Mouse (Mus musculus) lung, postnatal 0 days (tissue): Measurements from ENCODE around the gene Cyp2d11. TPM values are rescaled to one million over a fixed set of nuclear protein-coding genes. Genes with fewer than 3 reads are reported as not detected.
"Not testable (repeated sequence)": the region's sequence is repeated elsewhere in the genome, so short reads cannot be mapped to it uniquely, and the experiment has no call there.

Source experiments
- ATAC-seq: fragments of 200-750 bp; cut with Nextera tagmentation; 2 replicates; pipeline ENCODE4 v1.8.0; 2017; ENCODE audit warnings: moderate library complexity
- DNase-seq: peaks from one replicate; pipeline ENCODE4 v3.0.0-alpha.2; 2016; ENCODE audit warnings: low spot score
- H3K27ac ChIP-seq: fragments of 300-500 bp; sonication (generic); 2 replicates; pipeline ENCODE4 v1.5.1; 2014; ENCODE audit warnings: antibody characterized with exemption, mild to moderate bottlenecking, low read length, mixed read lengths
- H3K27me3 ChIP-seq: fragments of 300-500 bp; sonication (generic); replicated peaks from 2 replicates; pipeline ENCODE4 v1.6.1; 2014; ENCODE audit warnings: low read length, mixed read lengths; ENCODE audit not compliant: insufficient read depth
- H3K36me3 ChIP-seq: fragments of 300-500 bp; sonication (generic); 2 replicates; pipeline ENCODE4 v1.6.1; 2014; ENCODE audit warnings: low read length, mixed read lengths; ENCODE audit not compliant: insufficient read depth
- H3K4me1 ChIP-seq: fragments of 300-500 bp; sonication (generic); 2 replicates; pipeline ENCODE4 v1.6.1; 2014; ENCODE audit warnings: antibody characterized with exemption, low read depth, low read length, mixed read lengths; ENCODE audit not compliant: insufficient read depth
- H3K4me2 ChIP-seq: fragments of 300-500 bp; sonication (generic); replicated peaks from 2 replicates; pipeline ENCODE4 v1.6.1; 2014; ENCODE audit warnings: low read depth, mild to moderate bottlenecking, low read length, moderate library complexity, mixed read lengths
- H3K4me3 ChIP-seq: fragments of 300-500 bp; sonication (generic); 2 replicates; pipeline ENCODE4 v1.5.1; 2014; ENCODE audit warnings: low read depth, low read length
- H3K9ac ChIP-seq: fragments of 300-500 bp; sonication (generic); replicated peaks from 2 replicates; pipeline ENCODE4 v1.6.1; 2014; ENCODE audit warnings: low read depth, mild to moderate bottlenecking
- H3K9me3 ChIP-seq: fragments of 300-500 bp; sonication (generic); 2 replicates; pipeline ENCODE4 v1.6.1; 2016; ENCODE audit warnings: low read length, mixed read lengths
- CTCF ChIP-seq: IDR thresholded peaks from 2 replicates; pipeline ENCODE4 v1.5.1; 2016; ENCODE audit warnings: antibody characterized with exemption, mild to moderate bottlenecking
- EP300 ChIP-seq: IDR thresholded peaks from 2 replicates; pipeline ENCODE4 v1.6.1; 2016; ENCODE audit warnings: antibody characterized with exemption, mild to moderate bottlenecking, control low read depth
- WGBS: fragments of 180-500 bp; shearing (Covaris S2); extraction: QIAGEN DNeasy Blood & Tissue Kit; methylation state at CpG from one replicate; pipeline ENCODE4 v1.1.7; 2014; 5-methylcytosine and 5-hydroxymethylcytosine counted together
- polyA plus RNA-seq: library from polyadenylated mRNA; unstranded; fragments of >200 nt; fragmentation: Nextera tagmentation; extraction: Ambion mirVana; gene quantifications from 2 replicates; pipeline ENCODE4 v1.2.1, GENCODE M21; 2015

Cyp2d11 gene
- polyA plus RNA-seq, 1 experiment from 2014 or later, result not detected

GRCm38 (mm10) chr15:82404163-82404562 lies 10.3 kb upstream of the Cyp2d11 start:
- Histone ChIP-seq H3K4me1 (no peaks in the 10 kb centered on the region), H3K9me3 (no peaks in the 10 kb centered on the region), H3K36me3 (no peaks in the 10 kb centered on the region), H3K27me3 (no peaks in the 10 kb centered on the region), H3K4me3 (no peak overlapping the region), H3K9ac (no peak overlapping the region), H3K27ac (no peak overlapping the region), H3K4me2 (no peak overlapping the region)
- no peak for ATAC-seq
- 79% methylated on average over 3 of the region's 3 CpGs for WGBS
- DNase-seq, result no peak
- no peak for TF ChIP-seq CTCF
- TF ChIP-seq EP300, result no peak

- no peaks in the 10 kb centered on the region for H3K27me3 ChIP-seq
- no peak for ATAC-seq
These were observed 9.8 kb upstream of the Cyp2d11 start for GRCm38 (mm10) chr15:82403606-82404005.

DNA sequence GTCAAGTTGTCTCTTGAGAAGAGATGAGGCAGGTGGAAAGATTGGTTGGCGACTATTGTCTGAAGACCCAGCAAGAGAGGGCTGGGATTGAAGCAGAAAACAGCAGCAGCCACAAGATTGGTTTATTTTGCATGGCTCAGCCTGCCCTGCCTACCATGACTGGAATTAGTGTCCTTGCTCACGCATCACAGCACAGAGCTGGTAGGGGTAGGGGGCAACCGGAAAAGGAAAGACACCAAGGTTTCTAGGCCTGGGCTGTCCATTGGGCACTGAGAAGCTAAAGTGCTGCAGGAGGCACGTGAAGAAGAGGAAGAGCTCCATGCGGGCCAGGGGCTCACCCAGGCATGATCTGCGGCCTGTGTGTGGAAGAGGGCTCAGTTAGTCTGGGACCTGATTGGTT lies 8.9 kb upstream of the Cyp2d11 start:
- H3K27me3 ChIP-seq, result no peaks in the 10 kb centered on the region
- DNase-seq, result no peak
- no peak for TF ChIP-seq EP300
- no peak for TF ChIP-seq CTCF
- no peak for ATAC-seq
- no peak overlapping the region for H3K9ac ChIP-seq
- H3K4me1 ChIP-seq, result no peaks in the 10 kb centered on the region
- H3K9me3 ChIP-seq, result no peaks in the 10 kb centered on the region
- WGBS, result 87% methylated on average over 6 of the region's 6 CpGs
- no peak overlapping the region for H3K4me3 ChIP-seq
- no peak overlapping the region for H3K27ac ChIP-seq
- no peaks in the 10 kb centered on the region for H3K36me3 ChIP-seq
- no peak overlapping the region for H3K4me2 ChIP-seq

More at GRCm38 (mm10) chr15:82403606-82404005, 9.8 kb upstream of the Cyp2d11 start:
- H3K9ac ChIP-seq, result no peak overlapping the region
- H3K36me3 ChIP-seq, result no peaks in the 10 kb centered on the region
- H3K9me3 ChIP-seq, result no peaks in the 10 kb centered on the region
- H3K27ac ChIP-seq, result no peak overlapping the region
- DNase-seq, result no peak
- no peaks in the 10 kb centered on the region for H3K4me1 ChIP-seq
- no peak overlapping the region for H3K4me2 ChIP-seq
- 90% methylated on average over 9 of the region's 9 CpGs for WGBS
- H3K4me3 ChIP-seq, result no peak overlapping the region
- TF ChIP-seq CTCF, result no peak
- no peak for TF ChIP-seq EP300

- Histone ChIP-seq H3K9ac (no peak overlapping the region), H3K27ac (no peak overlapping the region), H3K4me3 (no peak overlapping the region), H3K27me3 (no peaks in the 10 kb centered on the region), H3K9me3 (no peaks in the 10 kb centered on the region), H3K4me1 (no peaks in the 10 kb centered on the region), H3K36me3 (no peaks in the 10 kb centered on the region), H3K4me2 (no peak overlapping the region)
- DNase-seq, result no peak
- TF ChIP-seq EP300 (no peak), CTCF (no peak)
- no peak for ATAC-seq
These were observed 8.3 kb upstream of the Cyp2d11 start for GRCm38 (mm10) chr15:82402106-82402505.

DNA sequence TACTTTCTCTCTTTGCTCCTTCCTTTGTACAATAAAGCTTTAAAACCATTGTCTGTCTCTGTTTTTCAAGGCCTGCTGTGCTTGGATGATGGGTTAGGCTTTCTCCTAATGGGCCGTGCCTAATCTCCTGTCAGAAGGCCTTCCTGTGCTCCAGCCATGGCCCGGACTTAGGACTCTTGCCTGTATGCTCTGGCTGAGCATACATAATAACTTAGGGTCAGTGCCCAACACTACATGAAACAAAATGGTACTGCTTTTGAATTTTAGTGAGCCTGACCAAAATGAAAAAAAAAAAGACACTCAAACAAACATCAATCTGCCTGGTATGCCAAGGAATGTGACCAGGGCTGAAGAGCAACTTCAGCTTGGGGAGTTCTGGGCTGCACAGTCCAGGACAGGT lies 7.7 kb upstream of the Cyp2d11 start:
- no peaks in the 10 kb centered on the region for H3K9me3 ChIP-seq
- DNase-seq (no peak), ATAC-seq (no peak)
- H3K4me3 ChIP-seq, result no peak overlapping the region
- TF ChIP-seq EP300, result no peak
- TF ChIP-seq CTCF, result no peak
- H3K4me2 ChIP-seq, result no peak overlapping the region
- no peak overlapping the region for H3K27ac ChIP-seq
- H3K27me3 ChIP-seq, result no peaks in the 10 kb centered on the region
- no peaks in the 10 kb centered on the region for H3K4me1 ChIP-seq
- WGBS, result 73% methylated on average over 2 of the region's 2 CpGs
- H3K9ac ChIP-seq, result no peak overlapping the region
- no peaks in the 10 kb centered on the region for H3K36me3 ChIP-seq

GRCm38 (mm10) chr15:82395955-82396354 lies 2.1 kb upstream of the Cyp2d11 start:
- not testable (repeated sequence) for H3K36me3 ChIP-seq, H3K4me2 ChIP-seq, H3K4me3 ChIP-seq, ATAC-seq, H3K9ac ChIP-seq, DNase-seq, H3K27ac ChIP-seq, H3K27me3 ChIP-seq, H3K9me3 ChIP-seq, H3K4me1 ChIP-seq
- 76% methylated on average over 3 of the region's 3 CpGs for WGBS

DNA sequence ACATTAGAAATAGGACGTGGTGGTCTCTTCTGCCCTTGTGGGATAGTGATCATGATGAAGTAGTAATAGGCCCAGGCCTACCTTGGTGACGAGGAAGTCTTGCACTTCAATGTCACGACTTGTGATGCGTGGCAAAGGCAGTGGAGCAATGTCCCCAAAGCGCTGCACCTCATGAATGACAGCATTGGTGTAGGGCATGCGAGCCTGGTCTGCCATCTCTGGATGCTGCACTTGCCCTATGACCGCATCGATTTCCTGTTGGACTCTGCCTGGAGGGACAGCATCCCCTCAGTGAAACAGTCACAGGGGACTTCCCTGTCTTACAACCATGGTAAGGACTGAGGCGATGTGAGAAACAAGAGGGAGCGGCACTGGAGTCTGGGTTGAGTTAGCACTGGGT lies 3.9 kb downstream of the Cyp2d11 start:
- H3K4me3 ChIP-seq, H3K4me2 ChIP-seq, H3K9ac ChIP-seq, H3K4me1 ChIP-seq, H3K36me3 ChIP-seq, DNase-seq, H3K27me3 ChIP-seq, H3K9me3 ChIP-seq, H3K27ac ChIP-seq, ATAC-seq: not testable (repeated sequence)
- WGBS, result 87% methylated on average over 10 of the region's 10 CpGs
